Mouse (Mus musculus): ENCODE data around the gene Polr2g. TPM values are rescaled to one million over a fixed set of nuclear protein-coding genes. Genes with fewer than 3 reads are reported as not detected.

The Polr2g gene
- 86.1 TPM for polyA plus RNA-seq (2017; shearing (Covaris generic))

DNA sequence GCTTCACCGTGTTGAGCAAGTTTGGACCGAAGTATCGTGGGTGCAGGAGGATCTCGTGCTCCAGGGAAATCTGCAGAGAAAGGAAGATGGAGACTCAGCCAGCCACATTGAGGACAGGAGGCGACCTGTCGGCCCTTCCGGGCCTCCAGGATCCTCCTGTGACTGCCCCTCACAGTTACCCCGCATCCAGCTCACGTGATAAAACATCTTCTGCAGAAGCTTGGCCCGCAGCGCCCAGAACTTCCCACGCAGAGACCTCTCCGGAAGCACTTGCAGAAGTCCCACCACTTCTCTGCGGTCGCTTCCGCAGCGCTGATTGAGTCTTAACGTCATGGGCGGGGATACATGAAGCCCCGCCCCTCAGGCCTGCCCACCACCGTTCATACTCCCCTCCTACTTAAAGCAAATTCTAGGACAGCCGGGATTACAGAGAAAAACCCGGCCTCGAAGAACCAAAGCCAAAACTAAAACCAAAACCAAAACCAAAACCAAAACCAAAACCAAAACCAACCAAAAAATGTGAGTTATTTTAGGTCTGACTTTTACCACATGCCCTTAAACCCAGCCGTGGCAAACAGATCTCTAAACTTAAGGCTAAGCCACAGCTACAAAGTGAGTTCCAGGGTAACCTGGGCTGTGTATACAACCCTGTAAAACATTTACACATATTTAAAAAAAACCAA lies at the start of gene Polr2g:
Polr2g (minus strand) TSS at position 314 of the 683 bp plus-strand sequence.

DNA sequence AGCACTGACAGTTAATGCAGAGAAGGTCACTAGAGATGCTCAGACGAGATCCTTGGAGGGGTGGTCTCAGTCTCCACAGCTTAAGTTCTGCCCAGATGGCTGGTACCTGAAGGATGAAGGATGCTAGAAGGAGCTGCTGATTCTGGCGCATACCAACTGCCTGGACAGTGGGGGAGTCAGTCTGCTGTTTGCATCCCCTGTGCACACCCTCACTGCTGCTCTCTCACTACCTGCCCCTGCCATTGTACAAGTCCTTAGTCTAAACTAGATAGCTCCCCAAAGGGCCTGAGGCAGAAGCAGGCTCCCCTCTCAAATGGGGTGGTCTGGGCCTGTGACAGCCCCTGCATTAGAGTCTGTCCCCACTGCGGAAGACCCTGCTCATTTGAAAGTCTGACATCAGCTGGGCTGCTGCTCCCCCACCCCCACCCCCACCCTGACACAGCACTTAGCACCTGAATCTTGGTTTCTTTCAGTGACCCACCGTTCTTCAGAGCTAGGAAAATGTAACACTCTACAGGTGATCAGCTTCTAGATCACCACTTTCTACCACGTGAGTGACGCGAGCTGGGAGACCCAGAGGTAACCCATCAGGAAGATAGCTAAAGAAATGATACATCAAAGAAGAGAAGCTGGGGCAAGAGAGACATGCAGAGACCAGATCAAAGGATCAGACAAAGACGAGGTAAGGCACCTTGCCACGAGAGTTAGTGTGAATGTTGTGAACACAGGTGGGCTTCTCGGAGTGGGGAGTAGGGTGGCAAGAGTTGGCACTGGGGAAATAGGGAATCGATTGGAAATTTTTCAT lies 40.9 kb upstream of the Polr2g start, which contains the start of gene Gng3:
Gng3 (minus strand) TSS at position 92 of the 805 bp plus-strand sequence.

DNA sequence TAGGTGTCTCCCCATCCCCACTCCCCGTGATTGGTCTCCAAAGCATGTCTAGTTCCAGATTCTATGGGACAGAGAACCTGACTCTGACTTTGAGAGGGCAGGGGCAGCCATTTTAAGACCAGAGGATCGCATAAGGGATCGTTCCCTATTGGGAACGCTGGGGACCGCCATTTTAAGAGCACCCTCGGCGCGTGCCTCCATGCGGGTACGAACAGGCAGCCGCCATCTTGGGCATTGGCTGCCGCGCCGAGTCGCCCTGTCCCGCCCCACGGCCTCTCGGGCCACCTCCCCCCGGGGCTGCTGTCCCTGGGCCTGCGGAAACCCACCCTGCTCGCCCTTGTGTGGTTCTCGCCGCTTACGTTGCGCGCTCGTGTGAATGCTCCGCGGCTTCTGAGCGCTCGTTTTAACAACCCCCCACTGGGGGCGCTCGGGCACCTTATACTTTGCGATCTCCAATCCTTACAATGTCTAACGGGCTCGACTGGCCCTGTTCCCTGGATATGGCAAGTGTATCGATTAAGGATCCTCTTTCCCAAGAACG lies 38.9 kb upstream of the Polr2g start, which contains the start of gene Bscl2:
Bscl2 (plus strand) TSS at position 217 of the 541 bp plus-strand sequence.

DNA sequence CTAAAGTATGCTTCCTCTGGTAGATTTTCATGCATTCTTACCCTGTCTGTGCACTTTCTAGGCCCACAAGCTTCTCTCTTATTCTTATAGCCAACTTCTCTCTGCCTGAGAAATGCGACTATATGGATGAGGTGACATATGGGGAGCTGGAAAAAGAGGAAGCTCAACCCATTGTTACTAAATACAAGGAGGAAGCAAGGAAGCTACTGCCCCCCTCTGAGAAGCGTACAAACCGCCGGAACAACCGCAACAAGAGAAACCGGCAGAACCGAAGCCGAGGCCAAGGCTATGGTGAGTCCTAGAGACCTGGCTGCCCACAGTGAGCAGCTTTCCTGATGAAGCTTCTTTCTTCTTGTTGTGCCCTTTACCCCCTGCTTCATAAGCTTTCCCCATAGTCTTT lies 31.3 kb upstream of the Polr2g start, which contains the start of gene AC129217.1:
AC129217.1 (plus strand) TSS at position 114 of the 400 bp plus-strand sequence.

DNA sequence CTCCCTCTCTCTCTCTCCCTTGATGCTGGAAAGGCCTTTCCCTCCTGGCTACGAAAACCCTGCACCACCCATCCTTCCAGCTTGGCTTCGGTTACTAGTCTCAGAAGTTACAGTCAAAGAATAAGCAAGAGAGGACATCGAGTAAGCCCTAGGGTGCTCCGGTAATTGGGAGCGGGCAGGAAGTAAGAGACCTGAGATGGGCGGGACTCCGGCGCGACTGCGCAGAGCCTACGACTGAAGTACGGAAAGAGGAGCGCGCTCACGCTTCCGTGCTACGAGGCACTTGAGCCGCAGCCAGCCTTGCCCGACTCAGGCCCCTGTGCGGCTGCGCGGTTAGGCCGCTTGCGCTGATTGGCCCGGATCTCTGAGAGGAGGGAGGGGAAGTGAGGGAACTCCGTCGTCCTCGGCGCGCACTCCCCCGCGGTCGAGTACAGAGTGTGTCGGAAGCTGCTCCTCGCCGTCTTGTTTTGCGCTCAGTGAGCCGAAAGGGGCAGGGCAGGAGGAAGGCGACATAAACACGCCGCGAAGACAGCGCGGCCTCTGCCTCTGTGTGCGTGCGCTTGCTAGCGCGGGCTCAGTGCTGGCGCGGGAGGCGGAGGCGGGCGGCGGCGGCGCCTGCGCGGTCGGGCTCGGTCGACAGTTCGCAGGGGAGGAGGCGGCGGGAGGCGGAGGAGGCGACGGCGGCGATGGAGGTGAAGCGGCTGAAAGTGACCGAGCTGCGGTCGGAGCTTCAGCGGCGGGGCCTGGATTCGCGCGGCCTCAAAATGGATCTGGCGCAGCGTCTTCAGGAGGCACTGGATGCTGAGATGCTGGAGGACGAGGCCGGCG lies 21.4 kb upstream of the Polr2g start, which contains the start of gene Hnrnpul2:
Hnrnpul2 (plus strand) TSS at position 415 of the 828 bp plus-strand sequence.

DNA sequence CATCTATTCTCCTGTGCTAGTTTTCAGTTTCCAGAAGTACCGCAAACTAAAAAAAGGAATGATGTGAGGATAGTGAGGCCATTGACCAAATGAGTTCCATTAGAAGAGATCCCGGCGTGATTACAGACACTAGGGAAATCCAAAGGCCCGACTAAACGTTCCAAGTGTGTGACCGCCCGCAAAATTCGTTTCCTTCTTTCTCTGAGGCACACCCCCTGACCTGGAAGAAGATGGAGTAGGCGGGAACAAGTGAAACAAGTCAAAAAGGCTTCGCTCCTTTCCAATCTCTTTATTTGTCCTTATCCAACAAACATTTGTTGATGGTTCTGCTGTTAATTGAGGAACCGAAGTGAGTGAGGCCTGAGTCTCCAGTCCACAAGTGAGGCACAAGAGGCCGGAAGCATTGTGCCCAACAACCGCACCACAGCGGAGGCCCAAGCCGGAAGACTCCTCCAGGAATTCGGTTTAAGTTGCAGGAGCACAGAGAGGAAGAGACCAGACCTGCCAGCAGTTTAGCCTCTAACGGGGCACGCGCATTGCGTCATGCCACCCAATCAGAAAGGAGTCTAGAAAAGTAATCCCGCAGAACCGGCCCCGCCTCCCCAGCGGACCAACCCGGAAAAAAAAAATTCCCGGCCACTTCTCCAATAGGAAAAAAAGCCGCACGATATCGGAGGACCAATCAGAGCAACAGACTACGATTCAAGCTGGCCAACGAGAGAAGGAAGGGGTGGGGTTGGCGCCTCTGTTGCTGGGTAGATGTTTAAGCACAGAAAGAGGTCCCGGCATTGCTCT lies 20.6 kb upstream of the Polr2g start, which contains the start of gene Ttc9c:
Ttc9c (minus strand) TSS at position 533 of the 795 bp plus-strand sequence.

DNA sequence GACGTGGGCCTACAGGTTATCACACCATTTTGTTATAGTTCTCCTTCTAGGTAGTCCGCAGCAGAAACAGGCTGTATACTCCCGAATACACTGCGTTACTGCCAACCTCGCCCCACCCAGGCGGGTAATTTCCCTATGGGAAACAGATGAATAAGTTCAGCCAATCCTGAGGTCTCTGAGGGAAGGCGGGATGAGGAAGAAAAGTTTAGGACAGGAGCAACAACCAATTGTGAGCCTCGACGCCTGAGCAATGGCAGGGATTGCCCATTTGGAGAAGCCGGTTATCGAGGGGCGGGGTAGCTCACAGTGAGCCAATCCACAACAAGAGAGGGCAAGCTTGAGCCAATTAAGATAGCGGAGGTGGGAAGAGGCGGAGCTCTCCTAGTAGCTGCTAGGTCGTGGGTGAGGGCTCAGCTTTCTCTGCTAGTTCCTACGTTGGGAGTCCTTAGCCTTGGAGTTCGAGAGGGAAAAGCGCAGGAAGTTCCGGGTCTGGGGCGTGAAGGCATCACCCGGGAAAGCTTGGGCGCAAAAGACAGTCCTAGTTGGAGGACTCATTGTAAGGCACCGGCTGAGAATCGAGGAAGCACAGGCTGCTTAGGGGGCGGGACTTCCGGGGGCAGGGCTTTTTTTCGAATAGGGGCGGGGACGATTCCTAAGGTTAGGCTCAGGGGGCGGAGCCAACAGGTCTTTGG lies 3.9 kb upstream of the Polr2g start, which contains the start of gene Zbtb3:
Zbtb3 (plus strand) TSS at position 426 of the 692 bp plus-strand sequence.

DNA sequence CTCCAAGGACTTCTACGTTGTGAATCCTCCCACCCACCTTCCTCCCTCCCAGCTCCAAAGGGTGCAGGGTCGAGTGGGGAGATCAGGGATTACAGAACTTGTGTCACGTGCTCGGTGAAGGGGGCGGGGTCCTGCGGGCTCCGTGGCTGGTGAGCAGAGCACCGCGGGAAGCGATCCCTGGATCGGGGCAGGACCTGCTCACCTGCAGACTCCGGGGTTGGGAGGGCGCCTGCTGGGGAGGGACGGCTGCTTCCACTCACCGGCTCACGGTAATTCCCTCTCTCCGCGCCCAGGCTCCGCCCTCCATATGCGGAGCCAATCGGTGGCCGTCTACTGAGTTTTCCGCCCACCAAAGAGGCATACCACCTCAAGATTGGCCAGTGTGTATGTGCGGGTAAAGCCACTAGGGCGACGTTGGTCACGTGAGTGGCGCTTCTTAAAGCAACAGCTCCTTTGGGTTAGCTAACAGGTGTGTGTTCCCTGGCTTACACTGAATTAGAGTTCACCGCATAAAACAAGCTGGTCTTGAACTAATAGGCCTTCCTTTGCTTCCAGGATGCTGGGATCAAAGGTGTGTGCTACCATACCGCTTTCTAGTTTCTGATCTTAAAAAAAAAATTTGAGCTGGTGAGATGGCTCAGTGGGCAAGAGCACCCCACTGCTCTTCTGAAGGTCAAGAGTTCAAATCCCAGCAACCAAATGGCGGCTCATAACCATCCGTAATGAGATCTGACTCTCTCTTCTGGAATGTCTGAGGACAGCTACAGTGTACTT lies 12.2 kb downstream of the Polr2g start, which contains the start of gene Taf6l:
Taf6l (minus strand) TSS at position 410 of the 774 bp plus-strand sequence.

DNA sequence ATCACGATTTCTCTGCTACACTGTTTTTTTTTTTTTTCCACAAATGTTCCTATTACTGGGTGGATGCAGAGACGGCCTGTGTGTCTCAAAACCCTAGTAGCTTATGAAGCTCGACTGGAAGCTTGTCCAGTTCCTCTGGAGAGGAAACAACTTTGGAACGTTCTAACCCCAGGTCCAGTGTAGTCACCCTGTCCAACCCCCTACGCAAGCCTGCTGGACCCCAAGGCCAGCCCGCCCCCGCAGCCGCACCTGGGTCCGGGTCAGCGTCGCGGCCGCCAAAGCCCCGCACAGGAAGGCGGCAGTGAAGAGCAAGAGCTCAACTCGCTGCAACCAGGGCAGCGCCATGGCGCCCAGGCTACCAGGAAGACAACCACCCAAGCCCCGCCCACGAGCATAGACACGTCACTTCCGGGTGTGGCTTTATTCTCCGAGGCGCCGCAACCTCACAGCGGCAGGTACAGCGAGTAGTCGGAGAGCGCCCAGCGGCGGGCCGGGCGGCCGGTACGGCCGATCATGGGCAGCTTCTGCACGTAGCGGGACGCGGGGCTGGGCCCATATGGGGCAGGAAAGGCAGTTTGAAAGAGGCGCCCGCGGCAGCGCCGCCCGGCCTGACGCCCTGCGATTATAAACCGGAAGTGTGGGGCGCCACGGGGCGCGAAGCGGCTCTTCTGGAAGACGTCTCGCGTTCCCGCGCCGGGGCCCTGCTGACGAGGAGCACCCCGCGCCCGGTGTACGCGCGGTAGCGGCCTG lies 24.1 kb downstream of the Polr2g start, which contains the start of gene Tmem179b:
Tmem179b (minus strand) TSS at position 382 of the 750 bp plus-strand sequence.

DNA sequence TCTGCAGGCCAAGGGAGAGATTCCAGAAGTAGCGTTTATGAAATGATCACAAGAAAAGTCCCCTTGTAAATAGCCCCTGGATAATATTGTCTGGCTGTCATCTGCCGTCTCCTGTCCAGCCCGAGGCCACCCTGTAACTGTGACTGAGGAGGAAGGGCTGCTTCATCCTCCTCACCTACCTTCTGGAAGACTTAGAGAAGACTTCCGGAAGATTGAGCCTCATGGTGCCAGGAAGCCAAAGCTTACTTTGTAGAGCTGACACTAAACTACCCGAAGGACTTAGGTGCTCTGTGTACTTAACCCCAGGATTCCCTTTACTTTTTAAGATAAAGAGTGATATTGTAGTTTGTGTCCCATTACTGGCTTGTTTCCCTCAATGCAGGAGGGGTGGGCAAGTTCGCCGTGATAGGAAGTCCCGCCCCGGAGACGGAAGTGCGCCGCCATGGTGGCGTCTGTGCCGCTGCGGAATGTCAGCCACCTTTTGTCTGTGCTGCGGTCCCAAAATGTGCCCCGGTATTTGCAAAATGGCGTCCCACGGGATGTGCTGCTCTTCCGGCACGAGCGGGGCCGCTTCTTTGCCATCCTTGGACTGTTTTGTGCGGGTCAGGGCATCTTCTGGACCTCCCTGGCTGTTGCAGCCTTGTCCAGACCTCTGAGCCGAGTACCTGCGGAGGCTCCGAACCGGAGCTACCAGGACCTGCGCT lies 27.7 kb downstream of the Polr2g start, which contains the start of gene Tmem223:
Tmem223 (plus strand) TSS at position 430 of the 704 bp plus-strand sequence.

DNA sequence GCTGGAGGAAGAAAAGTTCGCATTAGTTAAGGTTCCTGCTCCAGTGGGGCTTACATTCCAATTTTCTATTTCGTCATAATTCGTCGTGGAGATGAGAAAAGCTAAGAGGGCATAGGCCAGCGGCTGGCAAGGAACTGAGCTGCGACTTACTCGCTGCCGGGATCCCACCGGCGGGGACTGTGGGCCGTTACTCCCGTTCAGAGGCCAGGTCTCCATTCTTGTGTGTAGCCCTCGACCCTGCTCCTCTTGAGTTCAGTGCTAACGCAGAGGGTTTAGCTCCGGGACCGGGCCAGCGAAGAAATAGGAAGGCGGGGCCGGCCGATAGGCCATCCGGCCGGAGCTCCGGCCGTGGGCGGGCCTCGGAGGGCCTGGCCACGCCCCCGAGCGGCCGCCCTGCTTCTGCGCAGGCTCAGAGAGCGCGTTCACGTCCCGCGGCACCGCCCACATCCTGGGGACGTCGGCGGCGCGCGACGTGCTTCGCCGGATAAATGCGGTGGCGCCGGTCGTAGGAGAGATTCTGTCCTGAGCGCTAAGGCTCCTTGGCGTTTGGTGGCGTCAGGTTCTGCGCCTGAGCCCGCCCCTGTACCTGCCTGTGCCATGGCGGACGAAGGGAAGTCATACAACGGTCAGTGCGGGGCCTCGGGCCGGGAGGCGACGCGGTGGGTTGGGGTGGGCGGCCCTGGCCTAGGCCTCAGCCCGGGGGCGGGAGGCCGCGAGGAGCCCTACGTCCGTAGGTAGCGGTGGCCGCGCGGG lies 41.6 kb downstream of the Polr2g start, which contains the start of gene Nxf1:
Nxf1 (plus strand) TSS at position 439 of the 753 bp plus-strand sequence.

Other genes starting within 250 kb of the Polr2g start
- gene Slc22a8, start 207.3 kb downstream of the Polr2g start, polyA plus RNA-seq (2017; shearing (Covaris generic)) = 0.10 TPM
- not detected for gene Slc22a6, start 180.5 kb downstream of the Polr2g start, polyA plus RNA-seq (2017; shearing (Covaris generic))
- not detected for gene Chrm1, start 134.8 kb downstream of the Polr2g start, polyA plus RNA-seq (2017; shearing (Covaris generic))
- 240 TPM for gene Slc3a2, start 75.2 kb downstream of the Polr2g start, polyA plus RNA-seq (2017; shearing (Covaris generic))
- gene Wdr74, start 62.8 kb downstream of the Polr2g start, polyA plus RNA-seq (2017; shearing (Covaris generic)) = 121 TPM
- gene 1700092M07Rik, start 57.9 kb downstream of the Polr2g start, polyA plus RNA-seq (2017; shearing (Covaris generic)) = 0.87 TPM
- gene Stx5a, start 57.2 kb downstream of the Polr2g start, polyA plus RNA-seq (2017; shearing (Covaris generic)) = 294 TPM
- 453 TPM for gene Nxf1, start 41.5 kb downstream of the Polr2g start, polyA plus RNA-seq (2017; shearing (Covaris generic))
- 38.8 TPM for gene Tmem223, start 27.6 kb downstream of the Polr2g start, polyA plus RNA-seq (2017; shearing (Covaris generic))
- 150 TPM for gene Tmem179b, start 24.1 kb downstream of the Polr2g start, polyA plus RNA-seq (2017; shearing (Covaris generic))
- gene Taf6l, start 12.2 kb downstream of the Polr2g start, polyA plus RNA-seq (2017; shearing (Covaris generic)) = 9.4 TPM
- 0.57 TPM for gene Zbtb3, start 4.0 kb upstream of the Polr2g start, polyA plus RNA-seq (2017; shearing (Covaris generic))
- 25.8 TPM for gene Ttc9c, start 20.8 kb upstream of the Polr2g start, polyA plus RNA-seq (2017; shearing (Covaris generic))
- 13.8 TPM for gene Hnrnpul2, start 21.4 kb upstream of the Polr2g start, polyA plus RNA-seq (2017; shearing (Covaris generic))
- gene AC129217.1, start 31.2 kb upstream of the Polr2g start, polyA plus RNA-seq (2017; shearing (Covaris generic)) = not detected
- gene Bscl2, start 38.9 kb upstream of the Polr2g start, polyA plus RNA-seq (2017; shearing (Covaris generic)) = 59.1 TPM
- not detected for gene Gng3, start 40.6 kb upstream of the Polr2g start, polyA plus RNA-seq (2017; shearing (Covaris generic))
- not detected for gene Lrrn4cl, start 52.2 kb upstream of the Polr2g start, polyA plus RNA-seq (2017; shearing (Covaris generic))
- gene Ubxn1, start 72.9 kb upstream of the Polr2g start, polyA plus RNA-seq (2017; shearing (Covaris generic)) = 149 TPM
- 44.5 TPM for gene Uqcc3, start 82.3 kb upstream of the Polr2g start, polyA plus RNA-seq (2017; shearing (Covaris generic))
- gene Lbhd1, start 85.2 kb upstream of the Polr2g start, polyA plus RNA-seq (2017; shearing (Covaris generic)) = 34.3 TPM
- gene Gm49403, start 85.4 kb upstream of the Polr2g start, polyA plus RNA-seq (2017; shearing (Covaris generic)) = not detected
- 22.7 TPM for gene 1810009A15Rik, start 90.3 kb upstream of the Polr2g start, polyA plus RNA-seq (2017; shearing (Covaris generic))
- gene Gm49416, start 90.3 kb upstream of the Polr2g start, polyA plus RNA-seq (2017; shearing (Covaris generic)) = not detected
- gene Ints5, start 94.4 kb upstream of the Polr2g start, polyA plus RNA-seq (2017; shearing (Covaris generic)) = 35.9 TPM
- gene Ganab, start 99.5 kb upstream of the Polr2g start, polyA plus RNA-seq (2017; shearing (Covaris generic)) = 100 TPM
- gene B3gat3, start 121.8 kb upstream of the Polr2g start, polyA plus RNA-seq (2017; shearing (Covaris generic)) = 32.9 TPM
- 2.0 TPM for gene Rom1, start 130.8 kb upstream of the Polr2g start, polyA plus RNA-seq (2017; shearing (Covaris generic))
- gene Eml3, start 131.0 kb upstream of the Polr2g start, polyA plus RNA-seq (2017; shearing (Covaris generic)) = 57.6 TPM
- 257 TPM for gene Mta2, start 143.3 kb upstream of the Polr2g start, polyA plus RNA-seq (2017; shearing (Covaris generic))
- gene Tut1, start 155.3 kb upstream of the Polr2g start, polyA plus RNA-seq (2017; shearing (Covaris generic)) = 47.6 TPM
- 375 TPM for gene Eef1g, start 168.5 kb upstream of the Polr2g start, polyA plus RNA-seq (2017; shearing (Covaris generic))
- gene Ahnak, start 190.7 kb upstream of the Polr2g start, polyA plus RNA-seq (2017; shearing (Covaris generic)) = 8.7 TPM

All from naive thymus-derived CD4-positive, alpha-beta T cell, adult 5 months (primary cell).